Mouse (Mus musculus): ENCODE measurements around the gene Rnf144a.

- no peak for TF ChIP-seq CTCF (IDR thresholded peaks at IDR 0.05; ENCODE audit: extremely low read depth, insufficient read depth, low read length)
- no peak for TF ChIP-seq POLR2A (IDR thresholded peaks at IDR 0.05; ENCODE audit: extremely low read depth, insufficient read depth, low read length)
Measured at GRCm38 (mm10) chr12:26357246-26357645, 57.8 kb downstream of the Rnf144a start.
